In the genomic region with DNA sequence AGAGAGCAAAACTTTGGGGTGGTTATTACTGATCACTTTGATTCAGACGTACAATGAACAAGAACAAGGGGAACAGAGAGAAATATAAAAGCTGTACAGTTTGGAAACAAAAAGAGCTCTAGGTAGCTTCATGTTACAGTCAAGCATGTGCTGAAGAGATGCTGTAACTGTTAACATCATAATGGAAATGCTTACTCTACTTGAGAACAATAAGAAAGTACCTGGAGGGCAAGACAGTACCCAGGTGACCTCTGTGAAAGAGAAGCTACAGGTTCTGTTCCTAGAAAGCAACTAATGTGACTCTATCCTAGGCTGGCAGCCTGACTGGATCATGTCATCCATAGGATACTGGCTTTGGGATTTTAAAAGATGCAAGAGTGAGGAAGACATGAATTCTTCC, we compare ENCODE assay signal across 23 mouse cellular contexts. TPM values are rescaled to one million over a fixed set of nuclear protein-coding genes. Genes with fewer than 3 reads are reported as not detected.
"Had no signal": no experiment of that assay in that cellular context is flagged by ENCODE, and none has a peak within 500 bp of the region (broad histone marks: within the 10 kb centered on the region; RNA-seq: fewer than 3 reads in every experiment).

No protein-coding gene starts in this region.

- DNase-seq: left cerebral cortex, postnatal 4 days; liver; liver, embryonic 13.5 days; liver, postnatal 0 days; lung, adult 18-20 months; lung, adult 2 months; lung, embryonic 14.5 days; lung, postnatal 10 days; lung, postnatal 14 days; lung, postnatal 36 days; lung, postnatal 4 days; midbrain, embryonic 14.5 days had no signal

RNA-seq across cellular contexts. Expression of gene Cfc1, which starts 11.6 kb away (rescaled TPM):
- total RNA-seq: left cerebral cortex, adult 8-10 months; left cerebral cortex, postnatal 10 days; left cerebral cortex, postnatal 14 days; left cerebral cortex, postnatal 25 days; left cerebral cortex, postnatal 36 days; left cerebral cortex, postnatal 4 days; liver, adult 2 months; megakaryocyte, adult 5-6 weeks; megakaryocyte-erythroid progenitor cell, adult 5-6 weeks; midbrain, postnatal 0 days; monocyte, adult 5-6 weeks had no signal

RNA-seq across cellular contexts. Expression of gene Prss40, which starts 13.7 kb away (rescaled TPM):
- total RNA-seq: left cerebral cortex, adult 8-10 months; left cerebral cortex, postnatal 10 days; left cerebral cortex, postnatal 14 days; left cerebral cortex, postnatal 25 days; left cerebral cortex, postnatal 36 days; left cerebral cortex, postnatal 4 days; liver, adult 2 months; megakaryocyte progenitor cell, adult 5-6 weeks; megakaryocyte, adult 5-6 weeks; megakaryocyte-erythroid progenitor cell, adult 5-6 weeks; midbrain, postnatal 0 days; monocyte, adult 5-6 weeks had no signal

RNA-seq across cellular contexts. Expression of gene Amer3, which starts 32.4 kb away (rescaled TPM):
- total RNA-seq: liver, adult 2 months; megakaryocyte progenitor cell, adult 5-6 weeks; megakaryocyte, adult 5-6 weeks; megakaryocyte-erythroid progenitor cell, adult 5-6 weeks; monocyte, adult 5-6 weeks had no signal

RNA-seq across cellular contexts. Expression of gene Prss39, which starts 48.9 kb away (rescaled TPM):
- total RNA-seq: left cerebral cortex, adult 8-10 months; left cerebral cortex, postnatal 10 days; left cerebral cortex, postnatal 14 days; left cerebral cortex, postnatal 25 days; left cerebral cortex, postnatal 36 days; left cerebral cortex, postnatal 4 days; liver, adult 2 months; megakaryocyte progenitor cell, adult 5-6 weeks; megakaryocyte, adult 5-6 weeks; midbrain, postnatal 0 days; monocyte, adult 5-6 weeks had no signal
